Mouse (Mus musculus) layer of hippocampus, adult 11-12 months (tissue): ENCODE measurements around the gene Spata46.

Experiments
- DNase-seq: peaks from one replicate; pipeline ENCODE4 v3.0.0; 2022; ENCODE audit warnings: low spot score

Gene Spata46

GRCm38 (mm10) chr1:170308503-170308902 is at the start of gene Spata46:
Gene Spata46, plus strand, starts transcription at chr1:170308803.
- no peak for DNase-seq

- no peak for DNase-seq
Observed at GRCm38 (mm10) chr1:170270281-170270680, 38.3 kb upstream of the Spata46 start.

- DNase-seq, result no peak
Observed at GRCm38 (mm10) chr1:170270696-170271095, 37.9 kb upstream of the Spata46 start.

GRCm38 (mm10) chr1:170273252-170273651 is 35.4 kb upstream of the Spata46 start:
- DNase-seq, result no peak

GRCm38 (mm10) chr1:170277016-170277415 is 31.6 kb upstream of the Spata46 start, which contains the start of gene Sh2d1b1:
Gene Sh2d1b1, plus strand, starts transcription at chr1:170277320.
- DNase-seq, result no peak

- no peak for DNase-seq
Observed at GRCm38 (mm10) chr1:170282415-170283129, 26.0 kb upstream of the Spata46 start.

- peak; percentile 78 for DNase-seq
Observed at GRCm38 (mm10) chr1:170292239-170292951, 16.2 kb upstream of the Spata46 start.

GRCm38 (mm10) chr1:170293257-170293656 is 15.3 kb upstream of the Spata46 start:
- DNase-seq, result no peak

- DNase-seq, result no peak
Observed at GRCm38 (mm10) chr1:170294786-170295570, 13.6 kb upstream of the Spata46 start.

GRCm38 (mm10) chr1:170299496-170299895 is 9.1 kb upstream of the Spata46 start:
- no peak for DNase-seq

GRCm38 (mm10) chr1:170301686-170302085 is 6.9 kb upstream of the Spata46 start:
- DNase-seq, result no peak

GRCm38 (mm10) chr1:170302456-170302855 is 6.1 kb upstream of the Spata46 start:
- no peak for DNase-seq

GRCm38 (mm10) chr1:170303103-170303502 is 5.5 kb upstream of the Spata46 start:
- no peak for DNase-seq

- no peak for DNase-seq
Observed at GRCm38 (mm10) chr1:170305002-170305401, 3.6 kb upstream of the Spata46 start.

- DNase-seq, result no peak
Observed at GRCm38 (mm10) chr1:170306232-170306631, 2.4 kb upstream of the Spata46 start, which contains the start of gene Gm7694. Gene Gm7694, minus strand, starts transcription at chr1:170306332.

GRCm38 (mm10) chr1:170311431-170311830 is 2.8 kb downstream of the Spata46 start:
- no peak for DNase-seq

- DNase-seq, result no peak
Observed at GRCm38 (mm10) chr1:170322046-170322445, 13.4 kb downstream of the Spata46 start.

GRCm38 (mm10) chr1:170323001-170323400 is 14.4 kb downstream of the Spata46 start:
- no peak for DNase-seq

GRCm38 (mm10) chr1:170324312-170324711 is 15.7 kb downstream of the Spata46 start:
- no peak for DNase-seq

GRCm38 (mm10) chr1:170325277-170325676 is 16.7 kb downstream of the Spata46 start:
- DNase-seq, result no peak

- DNase-seq, result no peak
Observed at GRCm38 (mm10) chr1:170331926-170332325, 23.3 kb downstream of the Spata46 start.

- no peak for DNase-seq
Observed at GRCm38 (mm10) chr1:170332775-170333174, 24.2 kb downstream of the Spata46 start.
